In genomic region chr5:87333584-87333983, GRCm38 (mm10) we compare ENCODE assay signal across 11 mouse cellular contexts. TPM values are rescaled to one million over a fixed set of nuclear protein-coding genes. Genes with fewer than 3 reads are reported as not detected.
A peak's percentile ranks its signal among the peaks of the same experiment; 100 is the strongest.
DNase-seq lines count a peak whose midpoint lies in the region; ATAC-seq and TF ChIP-seq lines count a peak whose summit lies in the region.
"Had no signal": no experiment of that assay in that cellular context is flagged by ENCODE, and none has a peak within 500 bp of the region (broad histone marks: within the 10 kb centered on the region; RNA-seq: fewer than 3 reads in every experiment).

No protein-coding gene starts in this region.

- TF ChIP-seq CTCF in stomach, postnatal 0 days (IDR thresholded peaks at IDR 0.05; ENCODE audit: low read depth): peak; percentile 67

- no peak for TF ChIP-seq EP300 in stomach, postnatal 0 days (optimal IDR thresholded peaks at IDR 0.05)

- no peak; the same call in 1 of the 2 replicates for ATAC-seq in kidney, embryonic 15.5 days (replicated peaks; ENCODE audit: low FRiP score)
- no peak for ATAC-seq in stomach, postnatal 0 days (ENCODE audit: low FRiP score, low TSS enrichment)

- H3K36me3 ChIP-seq in kidney, embryonic 15.5 days: no peaks in the 10 kb centered on the region
- no peaks in the 10 kb centered on the region for H3K36me3 ChIP-seq in stomach, postnatal 0 days (ENCODE audit: control insufficient read depth, insufficient read depth, low read length)
- H3K36me3 ChIP-seq: hindbrain, embryonic 10.5 days; limb, embryonic 15.5 days had no signal

- no peaks in the 10 kb centered on the region for H3K4me1 ChIP-seq in kidney, embryonic 15.5 days
- H3K4me1 ChIP-seq in stomach, postnatal 0 days (replicated peaks; ENCODE audit: control insufficient read depth, insufficient read depth): no peaks in the 10 kb centered on the region
- H3K4me1 ChIP-seq: hindbrain, embryonic 10.5 days; limb, embryonic 15.5 days had no signal

- H3K9ac ChIP-seq in kidney, embryonic 15.5 days: no peak overlapping the region
- H3K9ac ChIP-seq in stomach, postnatal 0 days (ENCODE audit: low read length): no peak overlapping the region
- H3K9ac ChIP-seq: limb, embryonic 15.5 days had no signal

- peak; percentile 30 for DNase-seq in kidney, adult 18-20 months
- DNase-seq in right cerebral cortex, adult 18-20 months: peak; percentile 4
- DNase-seq in right cerebral cortex, postnatal 10 days (ENCODE audit: low spot score in 2 of 2): no peak
- peak; percentile 36 for DNase-seq in embryo, embryonic 10 days (ENCODE audit: low spot score)
- no peak for DNase-seq in stomach, postnatal 0 days (ENCODE audit: low spot score)
- DNase-seq in thymus, postnatal 4 days: no peak
- no peak for DNase-seq in cerebellum, adult 11-12 months
- DNase-seq: right cerebral cortex, postnatal 25 days had no signal

- H3K27me3 ChIP-seq in kidney, embryonic 15.5 days: no peaks in the 10 kb centered on the region
- H3K27me3 ChIP-seq in stomach, postnatal 0 days (ENCODE audit: control insufficient read depth, insufficient read depth, low read length): no peaks in the 10 kb centered on the region
- H3K27me3 ChIP-seq: limb, embryonic 15.5 days had no signal

- no peak overlapping the region for H3K4me3 ChIP-seq in kidney, embryonic 15.5 days (replicated peaks)
- no peak overlapping the region for H3K4me3 ChIP-seq in stomach, postnatal 0 days (ENCODE audit: low read depth, low read length)
- H3K4me3 ChIP-seq: hindbrain, embryonic 10.5 days; limb, embryonic 15.5 days had no signal

- 59% methylated on average over 3 of the region's 3 CpGs for WGBS in kidney, embryonic 15.5 days
- 48% methylated on average over 3 of the region's 3 CpGs for WGBS in stomach, postnatal 0 days

- no peaks in the 10 kb centered on the region for H3K9me3 ChIP-seq in kidney, embryonic 15.5 days (replicated peaks)
- no peaks in the 10 kb centered on the region for H3K9me3 ChIP-seq in stomach, postnatal 0 days (ENCODE audit: control insufficient read depth, low read length)
- H3K9me3 ChIP-seq: hindbrain, embryonic 10.5 days; limb, embryonic 15.5 days had no signal

- H3K27ac ChIP-seq in kidney, embryonic 15.5 days: no peak overlapping the region
- H3K27ac ChIP-seq in stomach, postnatal 0 days (replicated peaks): no peak overlapping the region
- H3K27ac ChIP-seq: hindbrain, embryonic 10.5 days; limb, embryonic 15.5 days had no signal

- no peak overlapping the region for H3K4me2 ChIP-seq in kidney, embryonic 15.5 days
- H3K4me2 ChIP-seq in stomach, postnatal 0 days (replicated peaks; ENCODE audit: low read depth): no peak overlapping the region
- H3K4me2 ChIP-seq: limb, embryonic 15.5 days had no signal

RNA-seq across cellular contexts. Expression of gene Ugt2a3, which starts 3.4 kb away (rescaled TPM):
- polyA plus RNA-seq in kidney, embryonic 15.5 days (2015; fragmentation: Nextera tagmentation; extraction: Ambion mirVana): 0.08 TPM in 1 of 2 replicates, not detected in the other
- polyA plus RNA-seq in stomach, postnatal 0 days (2015; fragmentation: Nextera tagmentation; extraction: Ambion mirVana): 0.55 and 0.96 TPM in 2 replicates
- polyA plus RNA-seq: hindbrain, embryonic 10.5 days; limb, embryonic 15.5 days had no signal

Comparison
In these comparisons a context has a peak if more than half of its experiments do, and no peak if none do; other contexts are left out.
1. DNase-seq: peak in kidney, adult 18-20 months (single experiment), right cerebral cortex, adult 18-20 months (single experiment) and embryo, embryonic 10 days (single experiment); none in right cerebral cortex, postnatal 10 days (0 of 2), stomach, postnatal 0 days (single experiment), thymus, postnatal 4 days (single experiment) and cerebellum, adult 11-12 months (single experiment).